In genomic region chr12:85954167-85954566, GRCm38 (mm10) we compare ENCODE assay signal across 11 mouse cellular contexts.
DNase-seq lines count a peak whose midpoint lies in the region; ATAC-seq and TF ChIP-seq lines count a peak whose summit lies in the region.
"Had no signal": no experiment of that assay in that cellular context is flagged by ENCODE, and none has a peak within 500 bp of the region (broad histone marks: within the 10 kb centered on the region; RNA-seq: fewer than 3 reads in every experiment).

No protein-coding gene starts in this region.

- TF ChIP-seq EP300 in liver, embryonic 14.5 days (IDR thresholded peaks at IDR 0.05; ENCODE audit: low read depth), result no peak

- no peak overlapping the region for H3K4me2 ChIP-seq in liver, embryonic 14.5 days (ENCODE audit: low read depth)
- H3K4me2 ChIP-seq in liver, embryonic 12.5 days, result no peak overlapping the region
- H3K4me2 ChIP-seq in lung, embryonic 16.5 days (ENCODE audit: low read depth, low read length), result no peak overlapping the region
- H3K4me2 ChIP-seq: forebrain, embryonic 15.5 days; heart, embryonic 11.5 days had no signal

- no peak overlapping the region for H3K4me3 ChIP-seq in liver, embryonic 14.5 days (ENCODE audit: insufficient read depth in 1 of 2, low read depth in 2 of 2, low read length in 2 of 2)
- no peak overlapping the region for H3K4me3 ChIP-seq in liver, embryonic 12.5 days
- no peak overlapping the region for H3K4me3 ChIP-seq in lung, embryonic 16.5 days (ENCODE audit: low read length)
- no peak overlapping the region for H3K4me3 ChIP-seq in hindbrain, embryonic 10.5 days
- H3K4me3 ChIP-seq: forebrain, embryonic 15.5 days had no signal

- no peak overlapping the region for H3K27ac ChIP-seq in liver, embryonic 14.5 days
- no peak overlapping the region for H3K27ac ChIP-seq in liver, embryonic 12.5 days
- H3K27ac ChIP-seq in lung, embryonic 16.5 days (ENCODE audit: low read length), result no peak overlapping the region
- H3K27ac ChIP-seq in hindbrain, embryonic 10.5 days, result no peak overlapping the region
- H3K27ac ChIP-seq: forebrain, embryonic 15.5 days had no signal

- ATAC-seq in liver, embryonic 14.5 days (ENCODE audit: insufficient read depth), result no peak
- no peak for ATAC-seq in liver, embryonic 12.5 days
- ATAC-seq in lung, embryonic 16.5 days (ENCODE audit: low read depth), result 0 out of 2 replicates have a peak, but pooled peaks have one; percentile 15
- ATAC-seq: forebrain, embryonic 15.5 days had no signal

- 67% methylated on average over 3 of the region's 3 CpGs for WGBS in liver, embryonic 14.5 days (ENCODE audit: insufficient replicate concordance)
- whole genome bisulfite sequencing in liver, embryonic 12.5 days (ENCODE audit: insufficient replicate concordance), result 68% methylated on average over 3 of the region's 3 CpGs
- WGBS in lung, embryonic 16.5 days, result 74% methylated on average over 3 of the region's 3 CpGs
- 84% methylated on average over 3 of the region's 3 CpGs for WGBS in hindbrain, embryonic 10.5 days

- no peaks in the 10 kb centered on the region for H3K9me3 ChIP-seq in liver, embryonic 14.5 days (ENCODE audit: control insufficient read depth, low read length)
- no peaks in the 10 kb centered on the region for H3K9me3 ChIP-seq in liver, embryonic 12.5 days (replicated peaks)
- H3K9me3 ChIP-seq in lung, embryonic 16.5 days (ENCODE audit: control insufficient read depth, low read length), result no peaks in the 10 kb centered on the region
- no peaks in the 10 kb centered on the region for H3K9me3 ChIP-seq in hindbrain, embryonic 10.5 days
- H3K9me3 ChIP-seq: forebrain, embryonic 15.5 days had no signal

- H3K27me3 ChIP-seq in liver, embryonic 14.5 days (ENCODE audit: control insufficient read depth, insufficient read depth, low read length), result no peaks in the 10 kb centered on the region
- H3K27me3 ChIP-seq in liver, embryonic 12.5 days (replicated peaks), result no peaks in the 10 kb centered on the region
- no peaks in the 10 kb centered on the region for H3K27me3 ChIP-seq in lung, embryonic 16.5 days (ENCODE audit: control insufficient read depth, insufficient read depth, low read depth, low read length)
- no peaks in the 10 kb centered on the region for H3K27me3 ChIP-seq in hindbrain, embryonic 10.5 days (ENCODE audit: insufficient read depth, poor library complexity, severe bottlenecking)
- H3K27me3 ChIP-seq: forebrain, embryonic 15.5 days had no signal

- no peak overlapping the region for H3K9ac ChIP-seq in liver, embryonic 14.5 days (replicated peaks)
- H3K9ac ChIP-seq in liver, embryonic 12.5 days, result no peak overlapping the region
- H3K9ac ChIP-seq in lung, embryonic 16.5 days (ENCODE audit: low read length), result no peak overlapping the region
- H3K9ac ChIP-seq: forebrain, embryonic 15.5 days had no signal

- DNase-seq in adrenal gland, postnatal 14 days, result peak; percentile 21
- no peak for DNase-seq in adrenal gland, postnatal 4 days (ENCODE audit: low spot score in 2 of 2)
- DNase-seq in liver, embryonic 14.5 days (ENCODE audit: low read depth in 3 of 3, low spot score in 3 of 3), result no peak
- peak; percentile 51 for DNase-seq in ES-CJ7 (ENCODE audit: low read depth, low spot score)
- DNase-seq in hindbrain, embryonic 10.5 days (ENCODE audit: low spot score), result no peak
- DNase-seq in yolk sac, embryonic 10.5 days (ENCODE audit: low spot score), result no peak
- DNase-seq: adrenal gland, postnatal 25 days had no signal

- no peaks in the 10 kb centered on the region for H3K36me3 ChIP-seq in liver, embryonic 14.5 days (replicated peaks; ENCODE audit: control insufficient read depth, insufficient read depth, low read depth)
- H3K36me3 ChIP-seq in liver, embryonic 12.5 days, result peaks cover 30% of the 10 kb centered on the region
- peaks cover 2% of the 10 kb centered on the region; the same call in 1 of the 2 replicates for H3K36me3 ChIP-seq in lung, embryonic 16.5 days (ENCODE audit: control insufficient read depth, insufficient read depth, low read length)
- peaks cover 29% of the 10 kb centered on the region for H3K36me3 ChIP-seq in hindbrain, embryonic 10.5 days
- H3K36me3 ChIP-seq: forebrain, embryonic 15.5 days had no signal

- TF ChIP-seq CTCF in liver, embryonic 14.5 days (IDR thresholded peaks at IDR 0.05; ENCODE audit: low read depth), result peak; percentile 26

- no peaks in the 10 kb centered on the region for H3K4me1 ChIP-seq in liver, embryonic 14.5 days (replicated peaks; ENCODE audit: control insufficient read depth in 2 of 2, insufficient read depth in 2 of 2, low read length in 1 of 2)
- H3K4me1 ChIP-seq in liver, embryonic 12.5 days, result no peaks in the 10 kb centered on the region
- H3K4me1 ChIP-seq in lung, embryonic 16.5 days (replicated peaks; ENCODE audit: control insufficient read depth, insufficient read depth, low read length), result peaks cover 22% of the 10 kb centered on the region
- 0 out of 2 replicates have a peak, but pooled peaks cover 4% of the 10 kb centered on the region for H3K4me1 ChIP-seq in hindbrain, embryonic 10.5 days (replicated peaks)
- H3K4me1 ChIP-seq: forebrain, embryonic 15.5 days had no signal

Comparison
In these comparisons a context has a peak if more than half of its experiments do, and no peak if none do; other contexts are left out.
1. DNase-seq: peak in adrenal gland, postnatal 14 days (single experiment) and ES-CJ7 (single experiment); none in adrenal gland, postnatal 4 days (0 of 2), liver, embryonic 14.5 days (0 of 3), hindbrain, embryonic 10.5 days (single experiment) and yolk sac, embryonic 10.5 days (single experiment).